ENCODE assay signal across 7 mouse cellular contexts in genomic region chr11:101264954-101265471, GRCm38 (mm10). TPM values are rescaled to one million over a fixed set of nuclear protein-coding genes. Genes with fewer than 3 reads are reported as not detected.
DNase-seq lines count a peak whose midpoint lies in the region; ATAC-seq and TF ChIP-seq lines count a peak whose summit lies in the region.

No protein-coding gene starts in this region.

- intact Hi-C loops in left cerebral cortex, postnatal 25 days (cut with DNase I) = no loop called here

- no peaks in the 10 kb centered on the region for H3K36me3 ChIP-seq in lung, embryonic 16.5 days (ENCODE audit: control insufficient read depth, insufficient read depth, low read length)
- H3K36me3 ChIP-seq in forebrain, embryonic 13.5 days (ENCODE audit: poor library complexity, severe bottlenecking) = no peaks in the 10 kb centered on the region
- H3K36me3 ChIP-seq in liver, embryonic 12.5 days = peaks cover 13% of the 10 kb centered on the region; the same call in 1 of the 2 replicates
- no peaks in the 10 kb centered on the region for H3K36me3 ChIP-seq in stomach, postnatal 0 days (ENCODE audit: control insufficient read depth, insufficient read depth, low read length)

- no peak for ATAC-seq in lung, embryonic 16.5 days (ENCODE audit: low read depth)
- no peak for ATAC-seq in forebrain, embryonic 13.5 days
- no peak for ATAC-seq in liver, embryonic 12.5 days
- ATAC-seq in stomach, postnatal 0 days (ENCODE audit: low FRiP score, low TSS enrichment) = no peak

- peak overlapping the region; percentile 33 for H3K4me3 ChIP-seq in lung, embryonic 16.5 days (ENCODE audit: low read length)
- peak overlapping the region; percentile 35 for H3K4me3 ChIP-seq in forebrain, embryonic 13.5 days
- peak overlapping the region; percentile 22; the same call in 1 of the 2 replicates for H3K4me3 ChIP-seq in liver, embryonic 12.5 days
- H3K4me3 ChIP-seq in stomach, postnatal 0 days (ENCODE audit: low read depth, low read length) = peak overlapping the region; percentile 6; the same call in 1 of the 2 replicates

- H3K9me3 ChIP-seq in lung, embryonic 16.5 days (ENCODE audit: control insufficient read depth, low read length) = no peaks in the 10 kb centered on the region
- H3K9me3 ChIP-seq in forebrain, embryonic 13.5 days (replicated peaks) = no peaks in the 10 kb centered on the region
- H3K9me3 ChIP-seq in liver, embryonic 12.5 days (replicated peaks) = no peaks in the 10 kb centered on the region
- no peaks in the 10 kb centered on the region for H3K9me3 ChIP-seq in stomach, postnatal 0 days (ENCODE audit: control insufficient read depth, low read length)

- peak overlapping the region; percentile 54 for H3K4me2 ChIP-seq in lung, embryonic 16.5 days (ENCODE audit: low read depth, low read length)
- H3K4me2 ChIP-seq in forebrain, embryonic 13.5 days = peak overlapping the region; percentile 57
- H3K4me2 ChIP-seq in liver, embryonic 12.5 days = peak overlapping the region; percentile 46
- peak overlapping the region; percentile 37 for H3K4me2 ChIP-seq in stomach, postnatal 0 days (replicated peaks; ENCODE audit: low read depth)

- peak overlapping the region; percentile 46; the same call in 1 of the 2 replicates for H3K9ac ChIP-seq in lung, embryonic 16.5 days (ENCODE audit: low read length)
- H3K9ac ChIP-seq in forebrain, embryonic 13.5 days = peak overlapping the region; percentile 46
- no peak overlapping the region for H3K9ac ChIP-seq in liver, embryonic 12.5 days
- peak overlapping the region; percentile 47 for H3K9ac ChIP-seq in stomach, postnatal 0 days (ENCODE audit: low read length)

- no peak for DNase-seq in lung, postnatal 10 days
- DNase-seq in stomach, postnatal 0 days (ENCODE audit: low spot score) = no peak
- DNase-seq in left cerebral cortex, postnatal 25 days (ENCODE audit: low spot score in 2 of 2) = no peak
- no peak for DNase-seq in right cerebral cortex, adult 2 months (ENCODE audit: low spot score in 2 of 2)

- WGBS in lung, embryonic 16.5 days = 8% methylated on average over 31 of the region's 31 CpGs
- WGBS in forebrain, embryonic 13.5 days = under 1% methylated on average over 31 of the region's 31 CpGs
- WGBS in liver, embryonic 12.5 days (ENCODE audit: insufficient replicate concordance) = 11% methylated on average over 31 of the region's 31 CpGs
- WGBS in stomach, postnatal 0 days = 39% methylated on average over 31 of the region's 31 CpGs

- no peak overlapping the region for H3K27ac ChIP-seq in lung, embryonic 16.5 days (ENCODE audit: low read length)
- H3K27ac ChIP-seq in forebrain, embryonic 13.5 days = no peak overlapping the region
- H3K27ac ChIP-seq in liver, embryonic 12.5 days = no peak overlapping the region
- no peak overlapping the region for H3K27ac ChIP-seq in stomach, postnatal 0 days (replicated peaks)

- H3K4me1 ChIP-seq in lung, embryonic 16.5 days (replicated peaks; ENCODE audit: control insufficient read depth, insufficient read depth, low read length) = peaks cover 32% of the 10 kb centered on the region
- H3K4me1 ChIP-seq in forebrain, embryonic 13.5 days = peaks cover 37% of the 10 kb centered on the region
- H3K4me1 ChIP-seq in liver, embryonic 12.5 days = peaks cover 71% of the 10 kb centered on the region
- H3K4me1 ChIP-seq in stomach, postnatal 0 days (replicated peaks; ENCODE audit: control insufficient read depth, insufficient read depth) = no peaks in the 10 kb centered on the region

- no peak for TF ChIP-seq EP300 in stomach, postnatal 0 days (optimal IDR thresholded peaks at IDR 0.05)

- H3K27me3 ChIP-seq in lung, embryonic 16.5 days (ENCODE audit: control insufficient read depth, insufficient read depth, low read depth, low read length) = peaks cover 35% of the 10 kb centered on the region
- peaks cover 76% of the 10 kb centered on the region for H3K27me3 ChIP-seq in forebrain, embryonic 13.5 days
- peaks cover 74% of the 10 kb centered on the region for H3K27me3 ChIP-seq in liver, embryonic 12.5 days (replicated peaks)
- H3K27me3 ChIP-seq in stomach, postnatal 0 days (ENCODE audit: control insufficient read depth, insufficient read depth, low read length) = no peaks in the 10 kb centered on the region

- TF ChIP-seq CTCF in stomach, postnatal 0 days (IDR thresholded peaks at IDR 0.05; ENCODE audit: low read depth) = no peak

RNA-seq across cellular contexts. Expression of gene Wnk4, which starts 4.6 kb away (rescaled TPM):
- polyA plus RNA-seq in lung, embryonic 16.5 days (2015; fragmentation: Nextera tagmentation; extraction: Ambion mirVana) = 5.3 and 5.8 TPM in 2 replicates
- 4.4 and 4.5 TPM in 2 replicates for polyA plus RNA-seq in forebrain, embryonic 13.5 days (2015; fragmentation: Nextera tagmentation; extraction: Ambion mirVana)
- polyA plus RNA-seq in liver, embryonic 12.5 days (2016; fragmentation: Nextera tagmentation; extraction: Ambion mirVana) = 11.3 and 12.3 TPM in 2 replicates
- polyA plus RNA-seq in stomach, postnatal 0 days (2015; fragmentation: Nextera tagmentation; extraction: Ambion mirVana) = 15.9 and 18.4 TPM in 2 replicates
- 1 to 10 TPM; 2.2 to 7.9 TPM for total RNA-seq in left cerebral cortex, postnatal 25 days (2021)

RNA-seq across cellular contexts. Expression of gene Vps25, which starts 11.5 kb away (rescaled TPM):
- 132 and 135 TPM in 2 replicates for polyA plus RNA-seq in lung, embryonic 16.5 days (2015; fragmentation: Nextera tagmentation; extraction: Ambion mirVana)
- 92.6 and 109 TPM in 2 replicates for polyA plus RNA-seq in forebrain, embryonic 13.5 days (2015; fragmentation: Nextera tagmentation; extraction: Ambion mirVana)
- 106 TPM in 2 replicates for polyA plus RNA-seq in liver, embryonic 12.5 days (2016; fragmentation: Nextera tagmentation; extraction: Ambion mirVana)
- polyA plus RNA-seq in stomach, postnatal 0 days (2015; fragmentation: Nextera tagmentation; extraction: Ambion mirVana) = 141 and 157 TPM in 2 replicates
- 10 to 100 TPM; 62.4 to 65.7 TPM for total RNA-seq in left cerebral cortex, postnatal 25 days (2021)

RNA-seq across cellular contexts. Expression of gene Cntd1, which starts 13.8 kb away (rescaled TPM):
- polyA plus RNA-seq in lung, embryonic 16.5 days (2015; fragmentation: Nextera tagmentation; extraction: Ambion mirVana) = 1.9 and 3.2 TPM in 2 replicates
- 1.2 and 1.9 TPM in 2 replicates for polyA plus RNA-seq in forebrain, embryonic 13.5 days (2015; fragmentation: Nextera tagmentation; extraction: Ambion mirVana)
- 0.74 and 1.3 TPM in 2 replicates for polyA plus RNA-seq in liver, embryonic 12.5 days (2016; fragmentation: Nextera tagmentation; extraction: Ambion mirVana)
- polyA plus RNA-seq in stomach, postnatal 0 days (2015; fragmentation: Nextera tagmentation; extraction: Ambion mirVana) = 0.30 and 0.33 TPM in 2 replicates
- under 1 TPM; 0.21 to 0.27 TPM for total RNA-seq in left cerebral cortex, postnatal 25 days (2021)

RNA-seq across cellular contexts. Expression of gene Coa3, which starts 13.9 kb away (rescaled TPM):
- 184 and 187 TPM in 2 replicates for polyA plus RNA-seq in lung, embryonic 16.5 days (2015; fragmentation: Nextera tagmentation; extraction: Ambion mirVana)
- polyA plus RNA-seq in forebrain, embryonic 13.5 days (2015; fragmentation: Nextera tagmentation; extraction: Ambion mirVana) = 190 and 203 TPM in 2 replicates
- polyA plus RNA-seq in liver, embryonic 12.5 days (2016; fragmentation: Nextera tagmentation; extraction: Ambion mirVana) = 144 and 150 TPM in 2 replicates
- 175 and 180 TPM in 2 replicates for polyA plus RNA-seq in stomach, postnatal 0 days (2015; fragmentation: Nextera tagmentation; extraction: Ambion mirVana)
- total RNA-seq in left cerebral cortex, postnatal 25 days (2021) = 10 to 100 TPM; 95.3 to 98.8 TPM

RNA-seq across cellular contexts. Expression of gene Ramp2, which starts 19.2 kb away (rescaled TPM):
- 312 and 337 TPM in 2 replicates for polyA plus RNA-seq in lung, embryonic 16.5 days (2015; fragmentation: Nextera tagmentation; extraction: Ambion mirVana)
- 43.9 and 55.3 TPM in 2 replicates for polyA plus RNA-seq in forebrain, embryonic 13.5 days (2015; fragmentation: Nextera tagmentation; extraction: Ambion mirVana)
- 32.6 and 33.5 TPM in 2 replicates for polyA plus RNA-seq in liver, embryonic 12.5 days (2016; fragmentation: Nextera tagmentation; extraction: Ambion mirVana)
- 62.3 and 64.9 TPM in 2 replicates for polyA plus RNA-seq in stomach, postnatal 0 days (2015; fragmentation: Nextera tagmentation; extraction: Ambion mirVana)
- total RNA-seq in left cerebral cortex, postnatal 25 days (2021) = 10 to 100 TPM; 39.9 to 44.5 TPM
